Mouse (Mus musculus): ENCODE data around the gene Plau. TPM values are rescaled to one million over a fixed set of nuclear protein-coding genes. Genes with fewer than 3 reads are reported as not detected.

The Plau gene
- total and polyA plus RNA-seq, 2 experiments from 2014 or later = 0.39 to 1.4 TPM

GRCm38 (mm10) chr14:20815448-20815847 lies 21.0 kb upstream of the Plau start:
- no peaks in the 10 kb centered on the region for H3K27me3 ChIP-seq (ENCODE audit: insufficient read depth, low read length)
- H3K27ac ChIP-seq = no peak overlapping the region
- H3K36me3 ChIP-seq (ENCODE audit: insufficient read depth, low read length) = no peaks in the 10 kb centered on the region
- H3K9ac ChIP-seq (replicated peaks; ENCODE audit: low read length) = no peak overlapping the region
- H3K4me3 ChIP-seq (ENCODE audit: low read length) = no peak overlapping the region
- ATAC-seq (no peak), DNase-seq (ENCODE audit: low spot score) (no peak)
- H3K4me2 ChIP-seq (ENCODE audit: low read depth, low read length) = no peak overlapping the region
- 91% methylated on average over 3 of the region's 3 CpGs for WGBS
- no peaks in the 10 kb centered on the region for H3K9me3 ChIP-seq (ENCODE audit: low read length)
- TF ChIP-seq CTCF (IDR thresholded peaks at IDR 0.05; ENCODE audit: low read depth) = no peak
- H3K4me1 ChIP-seq (ENCODE audit: insufficient read depth, low read length) = no peaks in the 10 kb centered on the region

GRCm38 (mm10) chr14:20824517-20824916 lies 11.9 kb upstream of the Plau start:
- ATAC-seq (no peak), DNase-seq (ENCODE audit: low spot score) (no peak)
- no peak for TF ChIP-seq CTCF (IDR thresholded peaks at IDR 0.05; ENCODE audit: low read depth)
- Histone ChIP-seq H3K27me3 (ENCODE audit: insufficient read depth, low read length) (no peaks in the 10 kb centered on the region), H3K9ac (replicated peaks; ENCODE audit: low read length) (no peak overlapping the region), H3K36me3 (ENCODE audit: insufficient read depth, low read length) (no peaks in the 10 kb centered on the region), H3K4me1 (ENCODE audit: insufficient read depth, low read length) (no peaks in the 10 kb centered on the region), H3K9me3 (ENCODE audit: low read length) (no peaks in the 10 kb centered on the region), H3K27ac (no peak overlapping the region), H3K4me2 (ENCODE audit: low read depth, low read length) (no peak overlapping the region), H3K4me3 (ENCODE audit: low read length) (no peak overlapping the region)
- 69% methylated on average over 1 of the region's 1 CpGs for WGBS

DNA sequence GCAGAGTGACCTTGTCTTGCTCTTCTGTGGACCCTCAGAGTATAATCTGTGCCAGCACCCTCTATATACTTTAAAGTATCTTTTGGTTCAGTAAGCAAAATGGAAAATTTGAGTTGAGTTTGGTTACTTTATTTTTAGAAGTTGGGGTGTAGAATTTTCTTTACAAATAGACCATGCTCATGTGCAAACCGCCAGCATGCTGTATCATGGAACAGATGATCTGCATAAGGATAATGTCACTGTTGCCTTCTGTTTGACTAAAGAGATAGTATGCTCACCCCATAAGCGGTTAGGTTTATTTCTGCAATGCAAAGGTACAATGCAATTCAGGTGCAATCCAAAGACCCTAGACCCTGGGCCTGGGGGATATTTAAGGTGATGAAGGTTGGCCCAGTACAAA lies 10.9 kb upstream of the Plau start:
- 97% methylated on average over 2 of the region's 2 CpGs for WGBS
- DNase-seq (ENCODE audit: low spot score) = no peak
- Histone ChIP-seq H3K4me3 (ENCODE audit: low read length) (no peak overlapping the region), H3K36me3 (ENCODE audit: insufficient read depth, low read length) (no peaks in the 10 kb centered on the region), H3K9me3 (ENCODE audit: low read length) (no peaks in the 10 kb centered on the region), H3K9ac (replicated peaks; ENCODE audit: low read length) (no peak overlapping the region), H3K27me3 (ENCODE audit: insufficient read depth, low read length) (no peaks in the 10 kb centered on the region), H3K27ac (no peak overlapping the region), H3K4me2 (ENCODE audit: low read depth, low read length) (no peak overlapping the region), H3K4me1 (ENCODE audit: insufficient read depth, low read length) (no peaks in the 10 kb centered on the region)
- no peak for ATAC-seq
- no peak for TF ChIP-seq CTCF (IDR thresholded peaks at IDR 0.05; ENCODE audit: low read depth)

- H3K27me3 ChIP-seq (ENCODE audit: insufficient read depth, low read length) = no peaks in the 10 kb centered on the region
- no peaks in the 10 kb centered on the region for H3K36me3 ChIP-seq (ENCODE audit: insufficient read depth, low read length)
- H3K4me2 ChIP-seq (ENCODE audit: low read depth, low read length) = no peak overlapping the region
- no peak overlapping the region for H3K4me3 ChIP-seq (ENCODE audit: low read length)
- no peak for TF ChIP-seq CTCF (IDR thresholded peaks at IDR 0.05; ENCODE audit: low read depth)
- no peak overlapping the region for H3K27ac ChIP-seq
- ATAC-seq = no peak
- H3K4me1 ChIP-seq (ENCODE audit: insufficient read depth, low read length) = no peaks in the 10 kb centered on the region
- no peak for DNase-seq (ENCODE audit: low spot score)
- no peak overlapping the region for H3K9ac ChIP-seq (replicated peaks; ENCODE audit: low read length)
- H3K9me3 ChIP-seq (ENCODE audit: low read length) = no peaks in the 10 kb centered on the region
- 88% methylated on average over 8 of the region's 8 CpGs for WGBS
Measured at GRCm38 (mm10) chr14:20827061-20827460, 9.4 kb upstream of the Plau start.

GRCm38 (mm10) chr14:20827491-20827890 lies 9.0 kb upstream of the Plau start:
- DNase-seq (ENCODE audit: low spot score) (no peak), ATAC-seq (no peak)
- no peak overlapping the region for H3K4me2 ChIP-seq (ENCODE audit: low read depth, low read length)
- H3K36me3 ChIP-seq (ENCODE audit: insufficient read depth, low read length) = no peaks in the 10 kb centered on the region
- no peaks in the 10 kb centered on the region for H3K27me3 ChIP-seq (ENCODE audit: insufficient read depth, low read length)
- no peaks in the 10 kb centered on the region for H3K9me3 ChIP-seq (ENCODE audit: low read length)
- no peak overlapping the region for H3K9ac ChIP-seq (replicated peaks; ENCODE audit: low read length)
- no peak overlapping the region for H3K4me3 ChIP-seq (ENCODE audit: low read length)
- H3K4me1 ChIP-seq (ENCODE audit: insufficient read depth, low read length) = no peaks in the 10 kb centered on the region
- no peak for TF ChIP-seq CTCF (IDR thresholded peaks at IDR 0.05; ENCODE audit: low read depth)
- no peak overlapping the region for H3K27ac ChIP-seq
- 87% methylated on average over 5 of the region's 5 CpGs for WGBS

GRCm38 (mm10) chr14:20828524-20828923 lies 7.9 kb upstream of the Plau start:
- H3K9ac ChIP-seq (replicated peaks; ENCODE audit: low read length) = no peak overlapping the region
- WGBS = 92% methylated on average over 3 of the region's 3 CpGs
- no peak overlapping the region for H3K4me2 ChIP-seq (ENCODE audit: low read depth, low read length)
- ATAC-seq = no peak
- no peaks in the 10 kb centered on the region for H3K27me3 ChIP-seq (ENCODE audit: insufficient read depth, low read length)
- H3K4me1 ChIP-seq (ENCODE audit: insufficient read depth, low read length) = no peaks in the 10 kb centered on the region
- DNase-seq (ENCODE audit: low spot score) = no peak
- H3K27ac ChIP-seq = no peak overlapping the region
- no peak for TF ChIP-seq CTCF (IDR thresholded peaks at IDR 0.05; ENCODE audit: low read depth)
- no peak overlapping the region for H3K4me3 ChIP-seq (ENCODE audit: low read length)
- no peaks in the 10 kb centered on the region for H3K9me3 ChIP-seq (ENCODE audit: low read length)
- no peaks in the 10 kb centered on the region for H3K36me3 ChIP-seq (ENCODE audit: insufficient read depth, low read length)

DNA sequence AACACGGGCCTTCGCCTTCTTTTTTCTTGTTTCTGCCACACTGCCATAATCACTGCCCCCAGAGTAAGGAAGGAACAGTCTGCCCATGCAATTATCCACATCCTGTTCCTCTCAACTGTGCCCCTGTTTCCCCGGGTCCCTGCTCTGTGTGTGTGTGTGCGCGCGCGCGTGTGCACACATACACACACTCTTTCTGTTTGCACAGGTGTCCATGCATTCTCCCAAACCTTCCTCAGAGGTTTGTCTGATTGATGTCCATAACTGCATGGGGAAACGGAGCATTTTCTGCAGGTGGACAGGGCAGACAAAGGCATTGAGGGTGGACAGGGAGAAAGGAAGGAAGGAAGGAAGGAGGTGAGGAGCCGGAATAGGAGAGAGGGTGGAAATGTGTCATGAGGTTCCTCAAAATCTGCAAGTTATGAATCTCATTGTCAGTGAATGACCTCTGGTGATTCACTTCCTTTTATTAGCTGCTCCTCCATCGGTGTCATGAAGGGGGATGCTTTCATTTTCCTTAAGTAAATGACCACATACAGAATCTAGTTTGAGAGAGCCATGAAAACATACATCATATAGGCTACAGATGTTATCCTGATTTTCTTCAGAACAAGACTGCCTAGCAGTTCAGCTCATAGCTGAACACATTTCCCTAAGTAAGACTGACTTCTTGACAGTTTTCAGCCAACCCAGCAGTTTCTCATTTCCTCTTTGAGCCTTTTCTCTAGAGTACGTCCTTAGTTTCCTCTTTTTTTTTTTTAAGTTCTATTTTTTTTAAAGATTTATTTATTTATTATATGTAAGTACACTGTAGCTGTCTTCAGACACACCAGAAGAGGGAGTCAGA lies 6.7 kb upstream of the Plau start:
- H3K27me3 ChIP-seq (ENCODE audit: insufficient read depth, low read length) = no peaks in the 10 kb centered on the region
- no peak overlapping the region for H3K4me3 ChIP-seq (ENCODE audit: low read length)
- no peak overlapping the region for H3K4me2 ChIP-seq (ENCODE audit: low read depth, low read length)
- no peak overlapping the region for H3K9ac ChIP-seq (replicated peaks; ENCODE audit: low read length)
- no peak for ATAC-seq
- H3K9me3 ChIP-seq (ENCODE audit: low read length) = no peaks in the 10 kb centered on the region
- no peak for DNase-seq (ENCODE audit: low spot score)
- H3K4me1 ChIP-seq (ENCODE audit: insufficient read depth, low read length) = no peaks in the 10 kb centered on the region
- TF ChIP-seq CTCF (IDR thresholded peaks at IDR 0.05; ENCODE audit: low read depth) = no peak
- WGBS = 87% methylated on average over 12 of the region's 12 CpGs
- no peaks in the 10 kb centered on the region for H3K36me3 ChIP-seq (ENCODE audit: insufficient read depth, low read length)
- no peak overlapping the region for H3K27ac ChIP-seq
